Mouse (Mus musculus): Measurements from ENCODE around the gene Emilin2.
A peak's percentile ranks its signal among the peaks of the same experiment; 100 is the strongest.

Gene Emilin2

DNA sequence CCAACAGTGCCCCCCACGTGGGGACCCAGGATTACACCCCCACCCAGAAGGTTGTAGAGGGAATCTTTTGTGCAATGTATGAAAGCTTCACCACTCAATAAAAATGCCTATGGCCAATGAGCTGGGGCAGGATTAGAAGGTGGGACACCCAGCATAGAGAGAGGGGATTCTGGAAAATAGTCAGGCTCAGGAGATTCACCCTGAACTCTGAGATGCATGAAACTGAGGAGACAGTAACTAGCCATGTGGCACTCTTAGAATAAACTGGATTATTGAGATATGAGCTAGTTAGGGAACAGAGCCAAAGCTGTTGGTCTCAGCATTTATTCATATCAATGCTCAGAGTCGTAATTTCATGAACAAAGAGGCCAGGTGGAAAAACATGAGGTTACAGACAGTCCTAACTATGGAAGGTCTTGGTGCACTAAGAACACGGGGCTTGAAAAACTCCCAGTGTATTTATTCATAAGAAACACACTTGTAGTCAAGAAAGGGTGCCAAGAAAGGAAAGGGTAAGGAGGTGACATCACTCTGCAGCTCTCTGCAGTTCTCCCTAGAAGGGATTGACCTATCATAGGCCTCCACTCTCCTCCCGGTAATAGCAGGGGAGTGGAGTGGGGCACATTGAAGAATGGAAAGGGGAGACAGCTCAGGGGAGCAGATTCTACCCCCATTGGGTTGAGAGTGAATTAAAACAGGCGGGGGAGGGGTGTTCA lies 46.3 kb downstream of the Emilin2 start:
- no peak for DNase-seq (ENCODE audit: low spot score in 2 of 2)

GRCm38 (mm10) chr17:71264739-71265138 lies 47.0 kb downstream of the Emilin2 start:
- no peak for DNase-seq (ENCODE audit: low spot score in 2 of 2)

GRCm38 (mm10) chr17:71263136-71263535 lies 48.6 kb downstream of the Emilin2 start:
- DNase-seq (ENCODE audit: low spot score in 2 of 2) = no peak

GRCm38 (mm10) chr17:71260658-71261057 lies 51.1 kb downstream of the Emilin2 start:
- no peak for DNase-seq (ENCODE audit: low spot score in 2 of 2)

DNA sequence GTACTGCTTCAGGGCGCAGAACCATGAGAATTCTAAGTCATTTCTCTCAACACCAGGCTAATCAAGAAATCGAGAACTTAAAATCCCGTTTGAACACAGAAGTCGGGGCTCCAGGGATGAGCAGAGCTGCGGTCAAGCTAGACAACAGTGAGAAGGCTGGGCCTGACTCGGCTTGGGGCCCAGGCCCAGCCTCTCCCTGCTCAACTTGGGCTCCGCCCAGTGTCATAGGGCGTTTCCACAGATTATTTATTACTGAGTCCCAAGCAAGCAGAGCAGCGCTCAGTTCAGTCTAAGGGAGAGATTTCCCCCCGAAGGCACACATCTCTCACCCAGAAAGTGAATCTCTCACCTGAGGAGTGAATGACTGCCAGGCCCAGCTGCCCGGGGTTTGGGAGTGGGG lies 52.1 kb downstream of the Emilin2 start:
- peak; percentile 75 to 79 for DNase-seq (ENCODE audit: low spot score in 2 of 2)

DNA sequence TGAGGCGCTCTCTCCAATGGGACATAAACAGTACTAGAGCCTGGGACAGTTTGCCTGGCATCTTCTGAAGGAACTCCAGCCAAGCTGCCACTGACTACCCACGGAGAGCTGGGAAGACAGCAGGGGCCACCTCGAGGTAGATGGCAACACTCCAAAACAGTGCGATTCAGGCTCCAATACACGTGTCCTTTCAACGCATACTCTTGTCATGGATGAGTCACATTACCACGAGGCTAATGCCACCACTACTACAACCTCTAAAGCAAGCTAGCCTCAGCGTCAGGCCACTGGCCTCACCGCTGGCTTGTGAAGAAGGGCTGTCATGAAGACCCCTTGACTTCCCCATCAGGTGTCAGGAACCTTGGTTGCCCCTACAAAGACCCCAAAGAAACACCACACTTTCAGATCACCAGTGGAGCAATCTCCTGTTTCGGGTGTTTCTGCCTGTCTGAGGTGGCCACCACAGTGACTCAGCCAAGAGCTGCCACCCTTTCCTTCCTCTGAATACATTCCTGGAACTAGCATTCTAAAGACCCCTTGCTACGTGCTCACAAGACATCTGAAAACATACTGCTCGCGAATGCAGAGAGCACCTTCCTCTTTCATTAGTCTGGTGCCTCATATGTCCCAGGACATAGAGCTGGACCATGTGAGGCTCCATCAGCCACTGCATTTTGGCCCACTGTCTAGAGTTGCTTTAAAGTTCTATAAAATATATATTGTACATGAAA lies 54.8 kb downstream of the Emilin2 start:
- DNase-seq (ENCODE audit: low spot score in 2 of 2) = no peak

DNA sequence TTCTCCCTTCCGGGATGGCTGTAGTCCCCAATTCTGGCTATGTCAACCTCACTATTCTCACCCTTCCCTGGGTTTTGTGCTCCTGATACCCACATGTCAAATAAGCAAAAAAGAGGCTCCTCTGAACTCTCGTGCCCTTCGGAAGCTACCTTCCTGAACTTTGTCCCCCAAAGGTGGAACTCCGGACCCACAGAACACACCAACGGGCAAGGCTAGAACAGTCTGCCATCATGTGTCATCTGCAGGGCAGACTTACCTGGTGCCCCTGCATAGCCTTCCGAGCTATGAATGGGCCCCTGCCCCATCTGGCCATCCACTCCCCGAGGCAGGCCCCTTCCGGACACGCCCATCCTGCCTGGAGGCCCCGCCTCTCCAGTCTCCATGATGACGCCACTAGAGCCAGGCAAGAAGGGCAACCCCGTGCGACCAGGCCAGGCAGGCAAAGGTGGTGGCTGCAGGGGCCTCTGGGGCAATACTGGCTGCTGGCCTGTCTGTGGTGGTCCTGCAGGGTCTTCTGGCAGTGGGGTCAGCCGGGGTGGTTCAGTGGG lies 55.6 kb downstream of the Emilin2 start:
- DNase-seq (ENCODE audit: low spot score in 2 of 2) = peak in 1 of 2 experiments; percentile 56

DNA sequence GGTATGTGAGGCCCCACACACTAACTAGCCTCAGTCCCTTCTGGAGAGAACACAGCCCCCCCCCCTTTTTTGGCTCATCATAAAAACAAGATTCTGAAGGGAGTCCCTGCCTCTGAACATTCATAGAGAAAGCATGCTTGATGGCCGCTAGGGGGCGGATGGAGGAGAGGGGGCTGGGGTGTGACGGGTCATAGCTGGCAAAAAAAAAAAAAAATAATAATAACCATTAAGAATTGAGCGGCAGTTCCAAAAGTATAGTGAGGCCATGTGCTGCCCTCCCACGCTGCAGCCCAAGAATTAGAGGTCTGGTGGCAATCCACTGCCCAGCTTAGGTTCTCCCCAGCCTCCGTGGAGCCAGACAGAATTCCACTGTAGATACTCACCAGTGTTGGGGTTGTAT lies 57.0 kb downstream of the Emilin2 start:
- DNase-seq (ENCODE audit: low spot score in 2 of 2) = peak; percentile 59 to 89

DNA sequence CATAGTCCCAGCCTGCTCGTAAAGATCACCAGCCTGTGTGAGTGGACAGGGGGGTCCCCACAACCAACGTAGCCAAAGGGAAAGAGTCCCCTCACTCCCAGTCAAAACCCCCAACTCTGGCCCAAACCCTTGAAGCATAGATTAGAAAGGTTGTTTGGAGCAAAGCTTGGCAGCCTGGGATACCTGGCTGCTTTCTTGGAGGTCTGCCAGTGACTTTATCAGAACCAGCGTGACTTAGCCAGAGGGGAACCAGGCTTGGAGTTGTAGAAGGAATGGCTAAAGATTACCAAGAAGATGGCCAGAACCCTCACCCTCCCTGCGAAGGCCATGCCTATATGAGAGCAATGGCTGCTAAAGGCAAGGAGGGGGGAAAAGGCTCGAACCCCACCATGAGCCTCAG lies 57.7 kb downstream of the Emilin2 start:
- no peak for DNase-seq (ENCODE audit: low spot score in 2 of 2)

GRCm38 (mm10) chr17:71253391-71253790 lies 58.4 kb downstream of the Emilin2 start:
- no peak for DNase-seq (ENCODE audit: low spot score in 2 of 2)

GRCm38 (mm10) chr17:71252101-71252500 lies 59.7 kb downstream of the Emilin2 start:
- no peak for DNase-seq (ENCODE audit: low spot score in 2 of 2)

- DNase-seq (ENCODE audit: low spot score in 2 of 2) = no peak
These were observed 60.2 kb downstream of the Emilin2 start for GRCm38 (mm10) chr17:71251601-71252001.

- DNase-seq (ENCODE audit: low spot score in 2 of 2) = no peak
These were observed 60.8 kb downstream of the Emilin2 start for GRCm38 (mm10) chr17:71250819-71251600.

GRCm38 (mm10) chr17:71250046-71250445 lies 61.7 kb downstream of the Emilin2 start:
- no peak for DNase-seq (ENCODE audit: low spot score in 2 of 2)

DNA sequence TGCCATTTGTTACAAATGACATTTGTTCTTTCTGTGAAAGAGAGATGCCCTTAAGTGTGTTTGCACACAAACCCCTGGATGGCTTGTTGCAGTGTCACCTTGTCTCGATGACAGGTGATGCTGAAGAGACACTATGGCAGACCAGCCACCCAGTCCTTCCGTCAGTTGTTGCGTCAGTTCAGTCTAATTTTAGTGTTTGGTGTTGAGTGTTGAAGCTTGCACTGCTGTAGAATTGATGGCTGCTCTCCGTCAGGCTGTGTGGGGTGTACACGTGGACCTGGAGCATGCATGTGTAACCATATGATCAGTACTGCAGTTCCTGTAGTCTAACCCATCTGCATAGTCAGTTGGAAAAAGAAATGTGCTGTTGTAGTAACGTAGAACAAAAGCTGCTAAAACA lies 62.8 kb downstream of the Emilin2 start:
- DNase-seq (ENCODE audit: low spot score in 2 of 2) = no peak

DNA sequence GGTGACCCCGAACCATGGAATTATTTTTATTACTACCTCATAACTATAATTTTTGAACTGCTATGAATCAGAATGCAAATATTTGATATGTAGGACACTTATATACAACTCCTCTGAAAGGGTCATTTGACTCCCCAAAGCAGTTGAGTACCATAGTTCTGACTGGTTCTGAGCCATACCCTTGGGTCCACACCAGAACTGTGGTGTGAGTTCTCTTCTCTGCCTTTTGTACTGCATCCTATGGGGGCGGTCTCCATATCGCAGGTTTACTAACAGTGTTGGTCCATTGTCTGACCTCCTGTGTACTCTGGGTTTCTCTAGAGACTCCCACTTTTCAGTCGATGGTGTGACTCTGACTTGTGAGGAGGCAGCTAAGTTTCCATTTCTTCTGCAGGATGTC lies 65.8 kb downstream of the Emilin2 start:
- DNase-seq (ENCODE audit: low spot score in 2 of 2) = no peak

GRCm38 (mm10) chr17:71245133-71245532 lies 66.6 kb downstream of the Emilin2 start:
- DNase-seq (ENCODE audit: low spot score in 2 of 2) = peak in 1 of 2 experiments; percentile 55

DNA sequence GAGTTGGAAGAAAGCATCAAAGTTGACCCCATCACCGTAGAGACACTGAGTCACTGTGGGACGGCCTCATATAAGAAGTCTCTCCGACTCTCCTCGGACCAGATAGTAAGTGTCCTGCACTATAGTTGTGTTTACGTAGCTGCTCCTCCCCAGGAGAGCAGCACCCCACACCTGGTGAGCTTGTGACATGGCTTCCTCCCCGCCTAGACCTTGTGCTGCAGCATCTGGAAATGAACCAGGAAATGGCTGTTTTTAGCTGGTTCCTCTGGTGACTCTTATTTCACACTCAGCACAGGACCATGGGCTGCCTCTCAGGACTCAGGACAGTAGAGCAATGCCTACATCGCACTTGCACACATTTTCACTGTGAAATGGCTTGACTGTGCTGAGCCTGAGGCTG lies 69.1 kb downstream of the Emilin2 start:
- DNase-seq (ENCODE audit: low spot score in 2 of 2) = no peak

- no peak for DNase-seq (ENCODE audit: low spot score in 2 of 2)
These were observed 71.0 kb downstream of the Emilin2 start for GRCm38 (mm10) chr17:71240811-71241210.

GRCm38 (mm10) chr17:71238494-71238893 lies 73.3 kb downstream of the Emilin2 start:
- no peak for DNase-seq (ENCODE audit: low spot score in 2 of 2)

- peak; percentile 79 for DNase-seq (ENCODE audit: low spot score in 2 of 2)
These were observed 76.4 kb downstream of the Emilin2 start for GRCm38 (mm10) chr17:71235229-71235958.

Data from spleen, postnatal 4 days (tissue).